Mouse (Mus musculus) forebrain, embryonic 13.5 days (tissue): ENCODE results near the gene Muc5b. TPM values are rescaled to one million over a fixed set of nuclear protein-coding genes. Genes with fewer than 3 reads are reported as not detected.

Experiments used
- ATAC-seq: fragments of 200-750 bp; cut with Nextera tagmentation; 2 replicates; pipeline ENCODE4 v1.8.0; 2017
- H3K27ac ChIP-seq: fragments of 300-500 bp; sonication (generic); 2 replicates; pipeline ENCODE4 v1.5.1; 2015; ENCODE audit warnings: inconsistent platforms, mild to moderate bottlenecking, moderate library complexity
- H3K27me3 ChIP-seq: fragments of 300-500 bp; sonication (generic); 2 replicates; pipeline ENCODE4 v1.6.1; 2015; ENCODE audit warnings: mild to moderate bottlenecking, inconsistent platforms
- H3K36me3 ChIP-seq: fragments of 300-500 bp; sonication (generic); 2 replicates; pipeline ENCODE4 v1.6.1; 2015; ENCODE audit warnings: mild to moderate bottlenecking, inconsistent platforms; ENCODE audit not compliant: poor library complexity, severe bottlenecking
- H3K4me1 ChIP-seq: fragments of 300-500 bp; sonication (generic); 2 replicates; pipeline ENCODE4 v1.6.1; 2015; ENCODE audit warnings: inconsistent platforms
- H3K4me2 ChIP-seq: fragments of 300-500 bp; sonication (generic); 2 replicates; pipeline ENCODE4 v1.6.1; 2015; ENCODE audit warnings: inconsistent platforms, mild to moderate bottlenecking, moderate library complexity
- H3K4me3 ChIP-seq: fragments of 300-500 bp; sonication (generic); 2 replicates; pipeline ENCODE4 v1.5.1; 2015; ENCODE audit warnings: mild to moderate bottlenecking, inconsistent platforms
- H3K9ac ChIP-seq: fragments of 300-500 bp; sonication (generic); 2 replicates; pipeline ENCODE4 v1.6.1; 2015; ENCODE audit warnings: mild to moderate bottlenecking, inconsistent platforms
- H3K9me3 ChIP-seq: fragments of 300-500 bp; sonication (generic); replicated peaks from 2 replicates; pipeline ENCODE4 v1.6.1; 2016; ENCODE audit warnings: inconsistent platforms
- WGBS: fragments of 180-500 bp; shearing (Covaris S2); methylation state at CpG from one replicate; pipeline ENCODE4 v1.1.7; 2015; 5-methylcytosine and 5-hydroxymethylcytosine counted together
- polyA plus RNA-seq: library from polyadenylated mRNA; unstranded; fragments of >200 nt; fragmentation: Nextera tagmentation; extraction: Ambion mirVana; gene quantifications from 2 replicates; pipeline ENCODE4 v1.2.1, GENCODE M21; 2015

Gene Muc5b
- polyA plus RNA-seq, 1 experiment from 2014 or later, result 0.03 TPM

DNA sequence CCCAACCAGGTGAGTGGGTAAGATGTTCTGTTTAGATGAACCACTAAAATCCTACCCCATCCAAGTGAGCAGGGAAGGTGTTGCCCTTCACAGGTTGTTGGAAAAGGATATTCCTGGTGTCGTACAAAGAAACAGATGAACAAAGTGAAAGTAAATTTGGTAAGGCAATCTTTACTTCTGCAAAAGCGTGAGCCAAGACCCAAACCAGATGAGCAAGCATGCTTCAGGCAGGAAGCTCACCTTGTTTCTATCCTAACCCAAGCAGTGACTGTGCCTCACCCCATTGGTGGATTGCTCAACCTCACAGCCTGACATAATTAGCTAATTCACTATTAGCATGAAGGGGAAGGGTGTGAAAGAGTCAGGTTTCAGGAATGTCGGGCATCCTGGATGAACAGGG lies 72.4 kb downstream of the Muc5b start:
- H3K4me1 ChIP-seq, result no peaks in the 10 kb centered on the region
- H3K4me3 ChIP-seq, result no peak overlapping the region
- H3K4me2 ChIP-seq, result no peak overlapping the region
- peaks cover 14% of the 10 kb centered on the region for H3K27me3 ChIP-seq
- H3K27ac ChIP-seq, result no peak overlapping the region
- no peak for ATAC-seq
- no peaks in the 10 kb centered on the region for H3K9me3 ChIP-seq
- no peak overlapping the region for H3K9ac ChIP-seq
- 74% methylated on average over 3 of the region's 3 CpGs for WGBS
- H3K36me3 ChIP-seq, result no peaks in the 10 kb centered on the region

DNA sequence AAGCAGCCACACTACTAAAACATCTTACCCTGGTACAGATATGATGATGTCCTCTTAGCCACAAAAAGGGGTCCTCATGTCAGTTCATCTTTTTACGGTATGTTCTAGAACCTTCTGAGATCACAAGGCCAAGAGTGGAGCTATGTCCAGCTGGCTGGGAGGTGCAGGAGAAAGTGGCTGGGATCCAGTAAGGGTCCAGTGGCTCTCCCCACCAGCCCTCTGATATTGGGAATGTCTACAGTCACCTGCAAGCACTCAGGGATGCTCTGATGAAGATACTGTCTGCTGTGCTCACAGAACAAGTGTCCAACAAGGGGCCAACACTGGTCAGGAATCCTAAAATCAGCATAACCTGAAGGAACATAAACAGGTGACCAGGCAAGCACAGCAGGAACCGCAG lies 79.5 kb downstream of the Muc5b start, which contains the start of gene Tollip:
Tollip (minus strand) TSS at position 101 of the 400 bp plus-strand sequence.
- Histone ChIP-seq H3K4me3 (no peak within 1 kb of the TSS), H3K27me3 (no peaks in the 10 kb centered on the region), H3K4me2 (no peak within 1 kb of the TSS), H3K9me3 (no peaks in the 10 kb centered on the region), H3K27ac (no peak within 1 kb of the TSS), H3K36me3 (no peaks in the 10 kb centered on the region), H3K4me1 (no peaks in the 10 kb centered on the region), H3K9ac (no peak within 1 kb of the TSS)
- 94% methylated on average over 2 of the region's 2 CpGs for WGBS
- no peak for ATAC-seq

Other genes with a start within 250 kb of the Muc5b start
- gene Muc6, start 183.8 kb upstream of the Muc5b start, polyA plus RNA-seq, result 0.10 and 0.25 TPM in 2 replicates
- gene Muc2, start 148.7 kb upstream of the Muc5b start, polyA plus RNA-seq, result 0.11 and 0.21 TPM in 2 replicates
- not detected in 2 replicates for gene Muc5ac, start 50.1 kb upstream of the Muc5b start, polyA plus RNA-seq
- gene Tollip, start 79.4 kb downstream of the Muc5b start, polyA plus RNA-seq, result 66.4 and 75.2 TPM in 2 replicates
- gene Brsk2, start 110.7 kb downstream of the Muc5b start, polyA plus RNA-seq, result 20.4 and 22.7 TPM in 2 replicates
- 51.0 and 58.1 TPM in 2 replicates for gene Mob2, start 222.0 kb downstream of the Muc5b start, polyA plus RNA-seq